Mouse (Mus musculus): ENCODE measurements around the gene Taf1c. TPM values are rescaled to one million over a fixed set of nuclear protein-coding genes. Genes with fewer than 3 reads are reported as not detected.
A peak's percentile ranks its signal among the peaks of the same experiment; 100 is the strongest.

Taf1c gene
- polyA plus RNA-seq, 2 experiments from 2014 or later: 9.8 to 13.4 TPM

DNA sequence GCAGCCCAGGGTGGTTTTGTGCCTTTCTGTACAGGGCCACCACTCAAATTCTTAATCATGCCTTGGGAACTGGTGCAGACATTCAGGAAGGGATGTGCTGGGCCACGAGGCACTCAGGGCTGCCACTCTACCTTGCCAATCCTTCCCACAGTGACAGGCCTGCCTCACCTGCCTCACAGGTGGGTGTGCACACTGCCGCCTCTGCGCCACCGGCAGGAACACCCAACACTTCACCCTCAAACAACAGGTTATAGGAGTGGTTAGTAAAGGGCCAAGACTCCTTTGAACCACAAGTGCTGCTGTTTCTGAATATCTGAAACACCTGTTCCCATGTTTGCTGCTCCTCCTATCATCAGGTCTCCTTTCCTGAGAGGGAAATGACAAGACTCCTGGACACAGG is 32.6 kb downstream of the Taf1c start:
- no peak for ATAC-seq

- ATAC-seq: no peak
Measured at GRCm38 (mm10) chr8:119571135-119571534, 33.9 kb downstream of the Taf1c start.

- peak; percentile 77 for ATAC-seq
Measured at GRCm38 (mm10) chr8:119569881-119570280, 35.1 kb downstream of the Taf1c start.

DNA sequence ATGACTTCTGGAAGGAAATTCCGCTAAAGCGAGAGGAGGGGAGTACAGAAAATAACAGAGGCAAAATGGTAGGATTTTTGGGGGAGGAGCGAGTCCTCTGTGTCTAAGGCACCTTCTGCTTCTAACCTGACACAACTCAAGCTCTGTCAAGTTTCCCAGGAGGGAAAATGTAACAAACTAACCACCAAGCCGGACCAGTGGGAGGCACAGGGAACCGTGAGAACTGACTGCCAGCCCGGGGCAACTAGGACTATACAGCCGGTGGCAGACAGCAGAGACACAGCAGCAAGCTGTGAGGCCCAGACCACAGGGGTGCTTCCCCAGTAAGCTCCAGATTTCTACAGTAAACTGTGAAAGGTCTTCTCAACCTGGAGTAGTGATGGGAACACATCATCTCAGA is 36.1 kb downstream of the Taf1c start:
- ATAC-seq: peak; percentile 33

GRCm38 (mm10) chr8:119568251-119568650 is 36.8 kb downstream of the Taf1c start:
- no peak for ATAC-seq

GRCm38 (mm10) chr8:119566367-119566766 is 38.7 kb downstream of the Taf1c start:
- ATAC-seq: no peak

GRCm38 (mm10) chr8:119563849-119564251 is 41.2 kb downstream of the Taf1c start:
- ATAC-seq: no peak

- ATAC-seq: no peak
Measured at GRCm38 (mm10) chr8:119559402-119559720, 45.7 kb downstream of the Taf1c start.

GRCm38 (mm10) chr8:119558603-119559401 is 46.2 kb downstream of the Taf1c start, which contains the start of gene Mbtps1:
Gene Mbtps1 (minus strand): TSS chr8:119558735.
- peak; percentile 90 for ATAC-seq

DNA sequence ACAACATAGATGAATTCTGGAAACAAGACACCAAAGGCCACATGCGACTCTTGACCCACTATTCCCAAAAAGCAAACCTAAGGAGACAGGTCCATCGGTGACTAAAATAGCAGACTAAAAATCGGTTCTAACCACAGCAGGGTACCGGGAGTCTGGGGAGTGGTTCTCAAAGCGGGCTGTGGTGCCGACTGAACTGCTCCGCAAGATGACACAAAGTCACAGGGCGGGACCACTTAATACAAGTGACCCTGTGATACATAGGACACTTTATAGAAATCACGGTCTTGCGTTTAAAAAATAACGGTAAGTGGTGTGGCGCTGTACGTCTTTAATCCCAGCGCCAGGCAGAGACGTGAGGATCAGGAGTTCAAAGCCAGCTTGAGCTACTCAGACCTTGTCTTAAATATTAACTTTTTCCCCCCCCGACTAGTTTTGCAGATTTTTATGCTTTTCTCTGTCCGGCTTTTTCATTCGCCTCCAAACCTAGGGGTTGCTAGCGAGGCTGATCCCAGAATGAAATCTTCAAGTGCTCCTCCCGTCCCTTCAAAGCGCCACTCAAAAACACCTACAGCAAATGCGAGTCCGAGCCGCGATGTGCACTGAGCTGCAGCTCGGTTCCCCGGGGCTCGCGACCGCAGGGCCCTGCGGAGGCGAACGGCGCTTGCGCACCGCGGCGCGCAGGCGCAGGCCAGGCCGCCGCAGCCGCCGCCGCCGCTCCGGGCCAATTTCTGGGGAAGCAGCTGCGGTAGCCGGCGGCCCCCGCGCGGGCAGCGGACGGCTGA is 47.0 kb downstream of the Taf1c start:
- ATAC-seq: peak; percentile 67

DNA sequence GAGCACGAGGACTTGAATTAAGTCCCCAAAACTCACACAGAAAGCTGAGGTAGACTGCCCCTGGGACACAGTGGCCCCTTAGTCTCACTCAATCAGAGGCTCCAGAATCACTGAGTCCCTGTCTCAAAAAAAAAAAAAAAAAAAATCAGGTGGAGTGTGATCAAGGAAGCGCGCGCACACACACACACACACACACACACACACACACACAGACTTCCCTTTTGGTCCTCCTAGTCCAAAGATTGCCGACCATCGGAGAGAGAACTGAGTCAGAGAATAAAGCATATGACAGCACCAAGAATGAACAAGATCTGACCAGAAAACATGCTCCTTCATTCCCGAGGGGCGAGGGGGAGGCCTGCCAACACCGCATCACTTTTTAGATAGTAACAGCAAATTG is 47.9 kb downstream of the Taf1c start:
- ATAC-seq: no peak

- ATAC-seq: no peak
Measured at GRCm38 (mm10) chr8:119555861-119556260, 49.2 kb downstream of the Taf1c start.

DNA sequence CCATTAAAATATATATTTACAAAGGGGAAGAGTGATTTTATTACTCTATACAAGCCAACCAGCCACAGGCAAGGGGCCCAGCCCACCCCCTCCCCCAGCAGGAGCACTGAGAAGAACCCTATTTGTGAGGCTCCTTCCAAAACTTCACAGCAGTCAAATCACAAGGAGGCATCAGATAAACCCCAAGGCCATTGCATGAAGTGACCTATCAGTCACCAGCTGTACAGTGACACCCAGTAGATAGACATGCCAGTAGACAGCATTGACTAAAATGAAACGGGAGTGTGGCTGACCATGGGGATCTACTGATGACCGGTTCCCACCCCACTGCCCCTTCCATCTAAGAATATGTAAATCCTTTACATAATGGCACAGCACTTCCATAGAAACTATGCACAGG is 52.1 kb downstream of the Taf1c start:
- ATAC-seq: no peak

GRCm38 (mm10) chr8:119548560-119549113 is 56.4 kb downstream of the Taf1c start:
- no peak for ATAC-seq

Other genes with a start within 250 kb of the Taf1c start
- gene Mlycd, start 210.3 kb downstream of the Taf1c start, polyA plus RNA-seq (2017; shearing (Covaris generic)): 1 to 10 TPM; 4.2 to 6.4 TPM
- 10 to 100 TPM in 1 of 2 experiments, 1 to 10 TPM in 1; 8.0 to 18.6 TPM for gene Osgin1, start 171.1 kb downstream of the Taf1c start, polyA plus RNA-seq (2017; shearing (Covaris generic))
- gene Necab2, start 158.5 kb downstream of the Taf1c start, polyA plus RNA-seq (2017; shearing (Covaris generic)): not detected
- not detected for gene Slc38a8, start 103.5 kb downstream of the Taf1c start, polyA plus RNA-seq (2017; shearing (Covaris generic))
- gene Mbtps1, start 46.5 kb downstream of the Taf1c start, polyA plus RNA-seq (2017; shearing (Covaris generic)): 10 to 100 TPM; 28.6 to 44.1 TPM
- 10 to 100 TPM; 44.3 to 54.5 TPM for gene Hsdl1, start 30.0 kb downstream of the Taf1c start, polyA plus RNA-seq (2017; shearing (Covaris generic))
- gene Dnaaf1, start 30.0 kb downstream of the Taf1c start, polyA plus RNA-seq (2017; shearing (Covaris generic)): not detected
- not detected for gene Adad2, start 7.5 kb upstream of the Taf1c start, polyA plus RNA-seq (2017; shearing (Covaris generic))
- not detected for gene Kcng4, start 30.5 kb upstream of the Taf1c start, polyA plus RNA-seq (2017; shearing (Covaris generic))
- gene Wfdc1, start 61.1 kb upstream of the Taf1c start, polyA plus RNA-seq (2017; shearing (Covaris generic)): not detected
- gene Atp2c2, start 94.8 kb upstream of the Taf1c start, polyA plus RNA-seq (2017; shearing (Covaris generic)): not detected
- 10 to 100 TPM in 1 of 2 experiments, 1 to 10 TPM in 1; 8.8 to 11.1 TPM for gene Tldc1, start 173.2 kb upstream of the Taf1c start, polyA plus RNA-seq (2017; shearing (Covaris generic))
- 100 to 1,000 TPM; 219 to 262 TPM for gene Cotl1, start 235.3 kb upstream of the Taf1c start, polyA plus RNA-seq (2017; shearing (Covaris generic))